Mouse (Mus musculus) pancreas, adult 10 weeks (tissue): ENCODE measurements around the gene Smim5. TPM values are rescaled to one million over a fixed set of nuclear protein-coding genes. Genes with fewer than 3 reads are reported as not detected.

Experiments
- polyA plus RNA-seq: library from polyadenylated mRNA; stranded (reverse); fragments of 350-450 nt; fragmentation: Illumina TruSeq; extraction: RNeasy Lipid Tissue Mini Kit (QIAGEN cat#74804); gene quantifications from one replicate; pipeline ENCODE4 v1.2.3, GENCODE M21; 2015; ENCODE audit warnings: low read depth, low replicate concordance; ENCODE audit not compliant: insufficient read depth

The Smim5 gene
- 5.6 TPM for polyA plus RNA-seq

DNA sequence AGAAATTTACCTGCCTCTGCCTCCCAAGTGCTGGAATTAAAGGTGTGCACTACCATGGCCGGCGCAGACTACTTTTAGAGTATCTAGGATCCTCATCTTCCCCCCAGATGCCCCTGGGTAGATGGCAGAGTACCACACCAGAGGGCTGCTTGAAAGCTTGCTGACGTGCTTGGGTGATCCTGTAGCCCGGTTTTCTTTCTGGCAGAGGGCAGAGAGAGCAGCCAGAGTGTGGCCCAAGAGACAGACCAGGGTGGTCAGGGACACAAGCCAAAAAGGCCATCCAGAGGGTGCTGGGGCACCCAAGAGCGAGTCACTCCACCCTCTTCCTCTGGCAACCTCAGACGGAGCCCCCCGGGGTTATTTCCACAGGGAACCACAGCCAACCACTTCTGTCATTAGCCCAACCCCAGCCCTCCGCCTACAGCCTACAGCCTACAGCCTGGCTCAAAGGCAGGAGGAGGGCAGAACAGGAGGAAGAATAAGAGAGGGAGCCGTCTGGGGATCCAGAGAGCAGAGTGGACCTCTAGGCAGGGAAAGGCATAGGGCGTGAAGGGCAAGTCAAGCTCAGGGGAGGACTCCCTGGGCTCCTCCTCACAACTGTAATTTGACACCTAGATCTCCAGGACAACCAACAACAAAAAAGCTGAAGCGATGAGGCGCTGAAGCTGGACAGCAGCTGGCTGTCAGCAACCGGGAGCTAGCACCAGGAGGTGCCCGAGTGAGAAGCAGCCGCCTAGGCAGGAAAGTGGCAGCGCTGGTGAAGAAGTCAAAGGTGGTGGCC, at the start of gene Smim5:
Gene Smim5 (plus strand): TSS at position 481 of the 781 bp plus-strand sequence.

GRCm38 (mm10) chr11:115858354-115858753, 41.4 kb upstream of the Smim5 start, which contains the start of gene Myo15b:
Myo15b (plus strand) TSS chr11:115858406.

GRCm38 (mm10) chr11:115911632-115912376, 12.0 kb downstream of the Smim5 start, which contains the start of gene Smim6:
Smim6 (plus strand) TSS chr11:115912017.

GRCm38 (mm10) chr11:115933108-115933746, 33.5 kb downstream of the Smim5 start, which contains the start of the genes Sap30bp and Recql5:
Sap30bp (plus strand) TSS chr11:115933282.
Recql5 (minus strand) TSS chr11:115933477.

Other genes starting within 250 kb of the Smim5 start
- gene Grb2, start 191.4 kb upstream of the Smim5 start, polyA plus RNA-seq, result 10.1 TPM
- gene Tmem94, start 134.5 kb upstream of the Smim5 start, polyA plus RNA-seq, result 5.9 TPM
- 13.3 TPM for gene Caskin2, start 86.3 kb upstream of the Smim5 start, polyA plus RNA-seq
- 11.0 TPM for gene Tsen54, start 85.2 kb upstream of the Smim5 start, polyA plus RNA-seq
- 66.6 TPM for gene Llgl2, start 75.9 kb upstream of the Smim5 start, polyA plus RNA-seq
- gene Myo15b, start 41.6 kb upstream of the Smim5 start, polyA plus RNA-seq, result 20.8 TPM
- 4.9 TPM for gene Smim6, start 12.1 kb downstream of the Smim5 start, polyA plus RNA-seq
- 4.7 TPM for gene Sap30bp, start 33.3 kb downstream of the Smim5 start, polyA plus RNA-seq
- gene Recql5, start 33.5 kb downstream of the Smim5 start, polyA plus RNA-seq, result 10.0 TPM
- 8.1 TPM for gene Itgb4, start 74.7 kb downstream of the Smim5 start, polyA plus RNA-seq
- gene Galk1, start 112.8 kb downstream of the Smim5 start, polyA plus RNA-seq, result 11.8 TPM
- gene H3f3b, start 128.0 kb downstream of the Smim5 start, polyA plus RNA-seq, result 85.3 TPM
- 5.1 TPM for gene Unk, start 130.4 kb downstream of the Smim5 start, polyA plus RNA-seq
- 2.5 TPM for gene Unc13d, start 178.0 kb downstream of the Smim5 start, polyA plus RNA-seq
- gene Wbp2, start 187.0 kb downstream of the Smim5 start, polyA plus RNA-seq, result 26.2 TPM
- gene Trim47, start 227.2 kb downstream of the Smim5 start, polyA plus RNA-seq, result 14.4 TPM
- gene Trim65, start 231.2 kb downstream of the Smim5 start, polyA plus RNA-seq, result 2.2 TPM
- gene Mrpl38, start 238.9 kb downstream of the Smim5 start, polyA plus RNA-seq, result 14.6 TPM